Mouse (Mus musculus) natural killer cell, adult 2 months (primary cell): Measurements from ENCODE around the gene Hoxc12.
A peak's percentile ranks its signal among the peaks of the same experiment; 100 is the strongest.

Experiments used
- DNase-seq, 2 experiments: peaks; one replicate each; pipeline ENCODE4 v3.0.0; 2022; ENCODE audit warnings: low spot score in 2 of 2

Gene Hoxc12

DNA sequence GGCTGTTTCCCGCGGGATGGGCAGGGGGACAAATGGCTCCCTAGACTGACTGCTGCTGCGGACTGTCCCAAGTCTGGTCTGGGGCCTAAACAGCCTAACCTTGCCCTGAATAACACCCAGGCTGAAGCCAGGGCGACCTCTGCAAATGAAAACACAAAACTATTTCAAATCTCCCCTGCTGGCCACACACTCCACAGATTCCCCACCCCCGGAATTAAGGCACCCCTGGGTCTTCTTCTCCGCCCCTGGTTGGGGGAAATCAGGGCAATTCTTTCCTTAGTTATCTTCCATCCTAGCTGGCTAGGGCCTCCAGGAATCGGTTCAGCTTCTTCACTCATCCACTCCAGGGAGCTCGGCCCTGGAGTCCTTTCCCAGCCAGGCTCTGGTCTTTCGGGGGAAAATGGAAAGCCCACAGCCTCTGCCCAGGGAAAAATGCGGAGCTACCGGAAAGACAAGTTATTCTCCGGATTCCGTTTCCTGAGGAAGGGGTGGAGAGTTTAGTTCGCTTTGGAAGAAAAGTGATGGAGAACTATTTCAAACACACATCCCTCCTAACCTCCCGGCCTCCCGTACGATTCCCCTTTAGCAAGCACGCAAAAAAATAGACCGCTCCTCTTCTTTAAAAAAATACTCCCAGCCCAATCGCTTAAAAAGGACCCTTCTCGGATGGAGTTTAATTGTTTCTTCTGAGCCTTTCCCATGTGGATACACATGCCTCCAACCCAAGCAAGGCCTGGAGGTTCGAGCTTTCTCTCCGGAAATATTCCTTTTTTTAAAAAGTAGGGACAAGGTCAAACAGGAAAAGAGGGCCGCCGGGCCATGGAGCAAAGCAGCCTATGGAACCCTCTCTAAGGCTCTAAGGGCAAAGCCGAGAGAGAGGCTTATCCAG is 28.7 kb downstream of the Hoxc12 start:
- no peak for DNase-seq

DNA sequence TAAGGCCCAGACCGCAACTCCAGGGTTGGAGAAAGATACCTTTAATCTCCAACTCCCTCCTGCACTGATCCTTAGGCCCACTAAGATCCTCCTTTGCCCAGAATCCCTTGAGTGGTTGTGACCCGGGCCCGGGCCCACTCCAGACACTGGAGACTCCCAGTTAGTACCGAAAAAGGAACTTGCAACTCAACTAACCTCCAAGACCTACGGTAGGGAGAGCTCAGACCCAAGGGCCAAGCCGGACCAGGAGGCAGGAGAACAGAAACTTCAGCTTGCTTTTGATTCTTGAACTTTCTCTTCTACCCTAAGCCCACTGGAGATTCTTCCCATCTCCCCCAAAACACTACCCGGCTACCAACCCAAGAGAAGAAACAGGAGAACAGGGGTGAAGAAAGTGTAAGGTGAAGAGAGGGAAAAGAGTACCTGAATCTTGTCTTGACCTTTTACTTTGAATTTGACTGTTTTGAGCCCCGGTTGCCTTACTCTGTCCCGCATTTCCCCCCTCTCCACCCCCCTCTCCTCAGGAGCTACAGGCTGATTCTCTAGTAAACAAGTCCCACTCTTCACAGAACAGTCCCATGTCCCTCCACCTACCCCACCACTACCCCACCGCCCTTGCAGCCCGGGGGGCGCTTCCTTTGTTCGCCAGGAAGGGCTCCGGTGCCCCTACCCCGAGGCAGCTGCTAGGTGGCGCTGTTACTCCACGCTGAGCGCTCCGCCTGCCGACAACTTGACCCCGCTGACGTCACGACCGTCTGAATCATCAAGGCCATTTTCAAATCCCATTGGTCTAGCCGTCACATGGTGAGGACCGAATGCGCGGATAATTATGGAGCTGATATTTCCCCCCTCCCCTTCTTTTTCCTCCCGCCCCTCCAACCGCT is 29.6 kb downstream of the Hoxc12 start:
- DNase-seq, result peak; percentile 84 to 87

DNA sequence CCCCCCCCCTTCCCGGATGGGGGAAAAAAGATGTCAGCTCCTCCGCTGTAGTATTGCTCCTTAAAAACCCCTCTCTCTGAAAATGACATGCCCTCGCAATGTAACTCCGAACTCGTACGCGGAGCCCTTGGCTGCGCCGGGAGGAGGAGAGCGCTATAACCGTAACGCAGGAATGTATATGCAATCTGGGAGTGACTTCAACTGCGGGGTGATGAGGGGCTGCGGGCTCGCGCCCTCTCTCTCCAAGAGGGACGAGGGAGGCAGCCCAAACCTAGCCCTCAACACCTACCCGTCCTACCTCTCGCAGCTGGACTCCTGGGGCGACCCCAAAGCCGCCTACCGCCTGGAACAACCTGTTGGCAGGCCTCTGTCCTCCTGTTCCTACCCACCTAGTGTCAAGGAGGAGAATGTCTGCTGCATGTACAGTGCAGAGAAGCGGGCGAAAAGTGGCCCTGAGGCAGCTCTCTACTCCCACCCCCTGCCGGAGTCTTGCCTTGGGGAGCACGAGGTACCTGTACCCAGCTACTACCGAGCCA is 30.3 kb downstream of the Hoxc12 start, which contains the start of gene Hoxc10:
Hoxc10 (plus strand) TSS at position 21 of the 536 bp plus-strand sequence.
- no peak for DNase-seq

DNA sequence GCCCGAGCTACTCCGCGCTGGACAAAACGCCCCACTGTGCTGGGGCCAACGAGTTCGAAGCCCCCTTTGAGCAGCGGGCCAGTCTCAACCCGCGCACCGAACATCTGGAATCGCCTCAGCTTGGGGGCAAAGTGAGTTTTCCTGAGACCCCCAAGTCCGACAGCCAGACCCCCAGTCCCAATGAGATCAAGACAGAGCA is 30.7 kb downstream of the Hoxc12 start, which contains the start of gene Hoxc5:
Hoxc5 (plus strand) TSS at position 132 of the 199 bp plus-strand sequence.
- no peak for DNase-seq

DNA sequence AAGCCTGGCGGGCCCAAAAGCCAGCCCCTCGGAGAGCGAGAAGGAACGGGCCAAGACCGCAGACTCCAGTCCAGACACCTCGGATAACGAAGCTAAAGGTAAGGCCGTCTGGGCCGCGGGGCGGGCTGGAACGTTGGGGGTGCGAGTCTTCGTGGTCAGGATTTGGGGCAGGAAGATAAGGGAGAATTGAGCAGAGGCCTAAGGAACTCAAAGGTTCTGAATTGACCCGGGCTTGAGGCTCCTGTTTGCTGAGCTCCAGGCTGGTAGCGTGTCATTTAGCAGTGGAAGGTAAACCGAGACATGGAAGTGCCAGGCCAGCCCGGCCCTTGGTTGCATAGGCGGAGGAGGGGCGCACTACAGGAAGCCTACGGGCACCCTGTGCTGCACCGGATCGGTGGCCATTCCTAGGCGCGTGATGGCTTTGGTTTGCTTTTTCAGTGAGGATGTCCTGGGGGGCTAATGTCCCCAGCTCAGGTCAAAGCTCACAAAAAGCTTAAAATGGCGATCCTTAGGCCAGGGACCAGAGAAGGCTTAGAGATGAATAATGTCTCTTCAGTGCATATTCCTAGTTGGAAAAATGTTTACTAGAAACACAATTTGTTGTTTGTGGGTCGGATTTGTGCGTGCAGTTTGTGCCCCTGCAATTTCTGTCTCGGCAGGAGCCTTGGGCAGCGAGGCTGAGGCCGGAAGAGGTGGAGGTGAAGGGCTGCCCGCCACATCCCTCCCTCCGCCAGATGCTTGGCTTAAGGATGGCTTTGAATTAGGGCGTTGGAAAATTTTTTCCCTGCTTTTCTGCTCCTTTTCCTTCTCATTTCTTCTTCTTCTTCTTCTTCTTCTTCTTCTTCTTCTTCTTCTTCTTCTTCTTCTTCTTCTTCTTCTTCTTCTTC is 31.2 kb downstream of the Hoxc12 start:
- DNase-seq, result no peak

DNA sequence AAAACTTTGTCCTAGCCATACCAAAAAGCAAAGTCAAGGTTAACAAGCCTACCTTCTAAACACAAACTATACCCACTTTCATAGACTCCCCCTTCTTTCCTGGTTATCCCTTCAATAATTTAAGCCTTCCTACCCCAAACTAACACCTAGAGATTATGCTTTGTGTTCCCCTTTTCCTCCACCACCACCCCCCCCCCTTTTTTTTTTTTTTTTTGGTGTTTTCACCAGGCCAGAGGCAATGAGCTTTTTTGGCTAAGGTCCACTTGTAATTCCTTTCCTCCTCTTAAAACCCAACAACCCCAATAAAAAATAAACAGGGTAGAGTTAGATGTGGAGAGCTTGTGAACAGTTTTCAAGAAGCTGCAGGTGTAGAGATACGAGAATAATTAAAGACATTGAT is 32.7 kb downstream of the Hoxc12 start:
- no peak for DNase-seq

DNA sequence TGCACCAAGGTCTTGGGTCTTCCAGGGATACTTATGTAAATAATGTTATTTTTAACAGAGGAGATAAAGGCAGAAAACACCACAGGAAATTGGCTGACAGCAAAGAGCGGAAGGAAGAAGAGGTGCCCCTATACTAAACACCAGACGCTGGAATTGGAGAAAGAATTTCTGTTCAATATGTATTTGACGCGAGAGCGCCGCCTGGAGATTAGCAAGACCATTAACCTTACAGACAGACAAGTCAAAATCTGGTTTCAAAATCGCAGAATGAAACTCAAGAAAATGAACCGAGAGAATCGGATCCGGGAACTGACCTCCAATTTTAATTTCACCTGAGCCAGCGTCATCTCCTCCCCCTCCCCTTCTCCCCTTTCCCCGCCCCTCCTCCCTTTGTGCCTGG is 34.2 kb downstream of the Hoxc12 start:
- no peak for DNase-seq

DNA sequence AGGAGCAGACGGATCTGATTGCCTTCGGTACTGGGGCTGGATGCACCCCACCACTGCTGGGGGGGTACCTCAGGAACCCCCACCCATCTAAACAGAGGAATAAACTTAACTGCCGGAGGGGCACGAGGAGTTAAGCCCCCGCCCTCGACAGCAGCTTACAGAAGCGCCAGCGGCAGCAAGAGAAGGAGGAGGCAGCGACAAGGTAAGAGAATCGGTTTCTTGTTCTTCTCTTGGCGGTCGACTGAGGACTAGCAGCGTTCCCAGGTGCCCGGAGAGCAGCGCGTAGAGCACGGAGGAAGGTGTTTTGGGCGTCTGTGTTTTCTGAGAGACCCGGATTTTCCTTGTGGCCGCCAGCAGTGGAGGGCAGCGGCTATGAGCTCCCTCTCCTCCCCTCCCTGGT is 35.7 kb downstream of the Hoxc12 start:
- no peak for DNase-seq

DNA sequence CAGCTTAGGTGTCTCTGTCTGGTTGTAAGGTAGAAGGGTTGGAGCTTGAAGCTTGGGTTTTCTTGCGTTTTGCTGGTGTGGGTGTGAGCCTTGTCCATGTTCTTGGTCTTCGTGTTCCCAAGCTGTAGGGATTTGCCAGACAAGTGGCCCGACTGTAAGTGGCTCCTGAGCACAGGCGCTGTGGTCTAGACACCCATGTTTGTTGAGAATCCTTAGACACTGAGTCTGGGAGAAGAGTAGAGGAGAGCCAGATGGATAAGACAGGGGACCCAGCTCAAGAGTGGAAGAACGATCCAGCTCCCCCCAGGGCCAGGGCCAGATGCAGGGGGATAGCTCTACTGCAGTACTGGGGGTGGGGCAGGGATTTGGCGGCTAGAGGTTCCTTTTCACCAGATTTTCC is 36.2 kb downstream of the Hoxc12 start:
- DNase-seq, result no peak

DNA sequence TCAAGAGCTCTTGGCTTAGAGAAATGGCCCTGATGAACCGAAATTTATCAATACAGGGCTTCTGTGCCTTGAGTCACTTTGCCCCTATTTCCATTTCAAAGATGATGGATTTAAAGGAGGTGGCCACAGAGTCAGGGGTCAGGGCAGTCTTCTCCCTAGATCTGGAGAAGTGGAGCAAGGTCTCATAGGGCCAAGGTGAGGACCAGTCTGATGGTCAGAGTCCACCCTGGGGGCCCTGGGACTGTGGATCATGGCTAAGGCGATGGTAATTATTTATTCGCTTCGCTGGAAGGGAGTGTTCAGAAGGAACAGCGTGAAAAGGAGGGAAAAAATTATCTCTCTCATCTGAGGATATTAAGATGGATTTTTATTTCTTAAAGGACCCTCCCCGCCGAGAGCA is 38.5 kb downstream of the Hoxc12 start:
- no peak for DNase-seq

DNA sequence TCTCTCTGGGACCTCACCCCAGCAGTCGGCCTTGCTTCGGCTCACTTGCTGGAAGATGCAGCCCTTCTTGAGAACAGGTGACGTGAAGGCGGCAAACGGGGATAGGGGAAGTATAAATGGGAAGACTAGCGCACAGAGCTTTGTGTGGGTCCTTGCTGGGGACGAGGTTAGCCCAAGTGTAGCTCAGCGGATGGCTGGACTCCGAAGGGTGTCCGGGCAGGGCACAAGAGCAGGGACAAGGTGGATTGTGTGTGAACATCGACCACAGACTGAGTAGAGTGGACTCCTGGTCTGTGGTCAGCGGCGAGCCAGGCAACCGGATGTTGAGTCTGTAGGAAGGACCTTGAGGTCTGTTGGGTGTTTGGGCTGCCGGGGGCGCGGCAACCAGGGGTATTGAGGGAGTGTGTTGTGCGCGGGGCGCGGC is 39.1 kb downstream of the Hoxc12 start:
- DNase-seq, result peak in 1 of 2 experiments; percentile 39

DNA sequence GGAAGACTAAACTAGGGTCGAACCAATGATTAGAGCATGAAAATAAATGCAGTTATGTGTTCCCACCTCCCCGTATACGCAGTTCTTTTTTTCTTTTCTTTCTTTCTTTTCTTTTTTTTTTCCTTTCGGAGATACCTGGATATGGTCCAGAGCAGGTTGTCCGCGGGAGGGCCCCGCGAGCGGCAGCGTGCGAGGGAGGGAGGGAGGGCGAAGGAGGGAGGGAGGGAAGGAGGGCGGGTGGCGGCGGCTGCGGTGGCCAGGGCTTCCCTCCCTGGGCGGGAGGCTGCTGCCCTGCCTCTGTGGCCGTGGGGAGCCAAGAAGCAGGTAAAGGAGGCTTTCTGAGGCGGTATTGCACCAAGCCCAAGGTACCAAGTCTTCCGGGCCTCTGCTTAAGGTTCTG is 39.6 kb downstream of the Hoxc12 start, which contains the start of gene Hoxc9:
Hoxc9 (plus strand) TSS at position 269 of the 400 bp plus-strand sequence.
- DNase-seq, result no peak

DNA sequence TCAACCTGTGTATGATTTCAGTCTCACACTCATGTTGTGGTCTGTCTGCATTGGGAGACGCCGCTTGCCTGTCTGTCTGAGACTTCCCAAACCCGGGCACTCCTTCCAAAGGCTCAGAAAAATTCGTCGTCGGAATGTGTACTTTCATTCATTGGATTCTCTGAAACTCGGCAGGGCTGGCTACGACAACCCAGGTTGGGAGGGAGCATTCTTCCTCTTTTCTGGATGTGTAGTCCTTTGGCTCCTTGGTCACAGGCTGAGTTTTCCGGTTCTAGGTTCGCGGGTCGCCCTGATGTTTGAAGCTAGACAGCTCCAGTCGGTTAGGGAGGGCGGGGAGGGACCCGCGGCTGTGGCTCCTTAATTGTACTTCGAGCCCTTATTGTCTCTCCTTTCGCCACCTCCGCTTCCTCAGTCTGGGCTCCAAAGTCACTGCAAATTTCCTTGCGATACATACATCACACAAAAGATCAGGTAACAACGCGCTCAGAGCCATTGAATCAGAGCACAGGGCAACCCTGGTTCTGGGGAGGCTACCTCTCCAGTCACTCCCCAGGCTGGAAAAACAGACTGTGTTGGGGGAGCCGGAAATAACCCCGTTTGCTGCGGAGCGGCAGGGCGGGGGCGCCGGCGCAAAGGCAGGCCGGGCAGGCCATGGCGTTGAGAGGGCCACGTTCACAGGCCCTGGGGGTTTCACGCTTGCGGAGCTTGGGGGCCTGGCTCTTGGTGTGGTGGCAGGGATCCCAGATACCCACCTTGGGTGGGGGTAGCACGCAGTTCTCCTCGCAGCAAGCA is 40.3 kb downstream of the Hoxc12 start:
- DNase-seq, result no peak

DNA sequence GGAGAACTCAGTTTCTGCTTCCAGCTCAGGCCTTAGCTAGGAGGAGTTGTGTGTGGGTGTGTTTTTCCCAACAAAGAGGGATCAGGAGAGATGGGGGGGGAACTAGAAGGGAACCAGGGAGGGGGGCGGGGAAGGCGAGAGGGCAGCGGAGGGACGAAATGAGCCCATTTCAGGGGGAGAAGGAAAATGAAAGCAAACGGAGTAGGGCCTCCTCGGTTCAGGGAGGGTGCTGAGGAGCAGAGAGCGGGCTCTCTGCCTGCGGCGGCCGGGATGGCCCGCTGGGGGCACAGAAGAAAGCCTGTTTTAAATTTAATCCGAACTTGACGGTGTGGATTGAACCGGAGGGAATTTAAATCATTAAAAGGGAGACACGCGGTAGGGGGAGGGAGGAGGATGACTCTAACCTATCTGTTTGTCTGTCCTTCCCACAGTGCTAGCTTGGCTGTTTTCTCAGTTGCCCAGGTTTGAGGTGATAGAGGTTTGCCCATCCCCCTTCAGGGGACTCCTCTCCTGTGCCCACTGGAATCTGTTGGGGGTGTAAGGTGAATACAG is 40.9 kb downstream of the Hoxc12 start:
- no peak for DNase-seq

DNA sequence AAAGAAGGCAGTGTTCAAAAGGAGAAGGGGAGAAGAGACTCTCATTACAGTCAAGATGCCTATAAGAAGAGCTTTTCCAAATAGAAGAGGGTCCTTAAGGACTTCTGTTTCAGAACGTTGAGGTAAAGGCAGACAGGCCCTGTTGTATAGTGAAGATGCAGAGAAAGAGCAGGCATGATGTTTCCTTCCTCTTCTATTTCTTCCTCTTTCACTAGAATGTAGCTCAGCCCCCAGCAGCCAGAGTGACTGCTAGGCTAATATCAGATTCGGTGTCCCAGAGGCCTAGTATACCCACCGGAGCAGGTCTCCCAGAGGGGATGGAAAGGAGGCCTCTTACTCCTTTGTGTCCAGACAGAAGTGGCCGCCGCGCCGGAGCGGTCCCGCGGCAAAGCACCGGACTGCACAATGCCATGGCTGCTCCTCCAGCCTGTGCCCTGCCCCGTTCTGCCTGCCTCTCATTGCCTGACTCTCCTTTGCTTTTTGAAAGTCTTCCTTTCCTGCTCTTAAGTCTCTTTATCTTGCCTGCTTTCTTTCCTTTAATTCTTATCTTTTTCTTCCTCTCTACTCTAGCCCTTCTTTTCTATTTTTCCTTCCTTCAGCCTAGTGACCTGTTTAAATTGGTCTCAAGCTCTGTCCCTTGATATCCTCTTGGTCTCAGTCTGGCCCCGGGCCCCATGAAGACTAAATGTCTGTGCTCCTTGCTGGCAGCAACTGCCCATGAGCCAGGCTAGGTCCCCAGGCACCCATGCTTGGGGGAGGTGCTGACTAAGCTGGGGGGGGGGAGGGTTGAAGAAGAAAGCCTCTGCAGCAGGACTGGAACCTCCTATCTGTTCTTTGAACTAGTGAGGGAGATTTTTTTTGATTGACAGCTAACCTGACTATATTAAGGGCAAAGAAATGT is 42.3 kb downstream of the Hoxc12 start:
- DNase-seq, result no peak

DNA sequence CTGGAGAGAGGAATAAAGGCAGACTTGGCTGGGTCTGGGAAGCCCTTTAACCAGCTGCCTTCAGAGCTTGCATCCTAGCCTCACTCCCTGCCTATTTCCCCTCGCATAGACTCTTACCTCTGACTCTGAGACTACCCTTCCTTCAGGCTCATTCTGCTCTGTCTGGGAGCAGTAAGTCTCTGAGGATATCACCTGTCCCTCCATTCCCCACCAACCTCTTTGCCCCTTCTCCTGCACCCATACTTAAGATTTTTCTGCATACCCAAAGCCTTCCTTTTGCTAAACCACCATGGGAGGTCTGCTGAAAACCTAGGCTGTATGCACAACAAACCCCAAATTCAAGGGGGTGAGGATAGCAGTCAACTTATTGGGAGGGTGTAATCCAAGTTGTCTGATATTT is 43.4 kb downstream of the Hoxc12 start:
- DNase-seq, result no peak

DNA sequence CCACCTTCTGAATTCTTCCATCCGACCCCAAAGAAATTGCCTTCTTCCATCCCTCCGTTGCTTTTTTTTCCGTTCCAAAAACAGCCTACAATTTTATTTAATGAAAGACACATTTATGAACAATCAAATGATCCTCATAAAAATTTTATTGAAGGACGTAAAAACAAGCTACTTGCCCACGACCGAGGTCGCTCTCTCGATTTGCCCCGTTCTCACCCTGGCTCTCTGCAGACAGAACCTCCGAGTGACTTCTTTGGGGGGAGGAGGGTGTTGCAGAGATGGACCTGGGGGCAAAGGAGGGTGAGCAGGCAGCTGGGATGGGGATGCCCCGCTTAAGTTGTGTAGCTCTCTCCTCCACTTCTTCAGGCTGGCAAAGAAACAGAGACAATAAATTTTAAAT is 43.8 kb downstream of the Hoxc12 start:
- DNase-seq, result no peak

DNA sequence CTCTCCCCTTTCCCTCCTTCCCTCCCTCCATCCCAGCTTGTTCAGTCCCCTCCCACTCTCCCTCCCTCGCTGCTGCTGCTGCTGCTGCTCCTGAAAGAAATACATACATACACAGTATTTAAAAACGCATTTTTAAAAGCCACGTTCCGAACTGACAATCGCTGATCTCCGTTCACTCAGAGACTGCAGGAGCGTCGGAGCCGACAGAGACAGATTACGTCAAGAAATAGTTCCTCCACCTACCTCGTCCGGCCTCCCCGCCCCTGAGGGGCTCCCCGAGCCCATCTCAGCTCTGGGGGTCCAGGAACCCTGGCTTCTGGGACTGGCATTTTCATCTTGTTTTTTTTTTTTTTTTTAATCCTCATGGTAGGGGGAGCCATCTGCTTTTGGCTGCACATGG is 44.4 kb downstream of the Hoxc12 start:
- no peak for DNase-seq
